Mouse (Mus musculus): ENCODE measurements around the gene Cdc25a. TPM values are rescaled to one million over a fixed set of nuclear protein-coding genes. Genes with fewer than 3 reads are reported as not detected.

Cdc25a gene
- polyA plus RNA-seq, 1 experiment from 2014 or later: 18.4 TPM

DNA sequence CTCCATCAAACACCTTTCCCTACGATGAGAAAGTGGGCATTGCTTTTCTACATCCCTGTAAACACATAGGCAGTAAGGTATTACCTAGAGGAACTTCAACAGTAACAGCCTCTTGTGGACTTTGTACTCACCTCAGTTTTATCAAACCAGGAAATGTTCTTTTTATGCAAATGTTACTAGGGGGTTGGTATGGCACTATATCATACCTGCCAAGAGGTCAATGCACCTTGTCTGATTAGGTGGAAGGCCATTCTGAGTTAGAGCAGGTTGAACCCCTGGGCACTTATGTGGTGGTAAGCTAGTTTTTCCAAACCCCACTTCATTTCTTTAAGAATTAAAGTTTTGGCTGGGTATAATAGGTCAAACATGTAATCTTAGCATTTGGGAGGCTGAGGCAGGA is 3.9 kb downstream of the Cdc25a start:
- DNase-seq (ENCODE audit: low spot score): peak; percentile 52
- peak; percentile 73 for ATAC-seq (ENCODE audit: low FRiP score, low TSS enrichment)
- no peaks in the 10 kb centered on the region for H3K27me3 ChIP-seq (ENCODE audit: control insufficient read depth, insufficient read depth, low read length)
- no peak for TF ChIP-seq CTCF (IDR thresholded peaks at IDR 0.05; ENCODE audit: low read depth)
- TF ChIP-seq EP300 (optimal IDR thresholded peaks at IDR 0.05): no peak
- WGBS: 78% methylated on average over 1 of the region's 1 CpGs
- H3K9me3 ChIP-seq (ENCODE audit: control insufficient read depth, low read length): no peaks in the 10 kb centered on the region
- no peak overlapping the region for H3K4me2 ChIP-seq (replicated peaks; ENCODE audit: low read depth)
- no peak overlapping the region for H3K4me3 ChIP-seq (ENCODE audit: low read depth, low read length)
- peaks cover 22% of the 10 kb centered on the region for H3K36me3 ChIP-seq (ENCODE audit: control insufficient read depth, insufficient read depth, low read length)
- H3K9ac ChIP-seq (ENCODE audit: low read length): no peak overlapping the region
- H3K4me1 ChIP-seq (replicated peaks; ENCODE audit: control insufficient read depth, insufficient read depth): no peaks in the 10 kb centered on the region; the same call in 1 of the 2 replicates
- peak overlapping the region; percentile 41 for H3K27ac ChIP-seq (replicated peaks)

DNA sequence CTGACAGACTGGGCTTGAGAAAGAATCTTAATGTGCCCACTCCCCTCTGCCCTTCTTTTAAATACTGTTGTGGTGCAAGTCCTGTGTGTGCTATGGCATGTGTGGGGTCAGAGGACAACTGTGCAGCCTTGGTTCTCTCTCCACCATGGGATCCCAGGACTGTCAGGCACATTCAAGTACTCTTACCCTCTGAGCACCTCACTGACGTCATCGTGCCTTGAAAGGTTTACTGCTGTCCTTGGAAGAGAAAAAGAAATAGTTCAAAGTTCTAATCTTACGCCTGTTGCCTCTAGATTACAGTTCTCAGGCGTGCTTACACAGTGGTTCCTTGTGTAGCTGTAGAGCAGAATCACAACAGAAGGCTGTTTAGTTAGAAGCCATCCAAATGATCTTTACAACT is 10.9 kb downstream of the Cdc25a start:
- ATAC-seq (ENCODE audit: low FRiP score, low TSS enrichment) (peak; percentile 55), DNase-seq (ENCODE audit: low spot score) (no peak)
- Histone ChIP-seq H3K27me3 (ENCODE audit: control insufficient read depth, insufficient read depth, low read length) (no peaks in the 10 kb centered on the region), H3K4me1 (replicated peaks; ENCODE audit: control insufficient read depth, insufficient read depth) (no peaks in the 10 kb centered on the region), H3K4me2 (replicated peaks; ENCODE audit: low read depth) (no peak overlapping the region), H3K27ac (replicated peaks) (no peak overlapping the region), H3K9ac (ENCODE audit: low read length) (no peak overlapping the region), H3K9me3 (ENCODE audit: control insufficient read depth, low read length) (no peaks in the 10 kb centered on the region), H3K4me3 (ENCODE audit: low read depth, low read length) (no peak overlapping the region), H3K36me3 (ENCODE audit: control insufficient read depth, insufficient read depth, low read length) (peaks cover 52% of the 10 kb centered on the region)
- 72% methylated on average over 4 of the region's 4 CpGs for WGBS
- no peak for TF ChIP-seq CTCF (IDR thresholded peaks at IDR 0.05; ENCODE audit: low read depth)
- no peak for TF ChIP-seq EP300 (optimal IDR thresholded peaks at IDR 0.05)

DNA sequence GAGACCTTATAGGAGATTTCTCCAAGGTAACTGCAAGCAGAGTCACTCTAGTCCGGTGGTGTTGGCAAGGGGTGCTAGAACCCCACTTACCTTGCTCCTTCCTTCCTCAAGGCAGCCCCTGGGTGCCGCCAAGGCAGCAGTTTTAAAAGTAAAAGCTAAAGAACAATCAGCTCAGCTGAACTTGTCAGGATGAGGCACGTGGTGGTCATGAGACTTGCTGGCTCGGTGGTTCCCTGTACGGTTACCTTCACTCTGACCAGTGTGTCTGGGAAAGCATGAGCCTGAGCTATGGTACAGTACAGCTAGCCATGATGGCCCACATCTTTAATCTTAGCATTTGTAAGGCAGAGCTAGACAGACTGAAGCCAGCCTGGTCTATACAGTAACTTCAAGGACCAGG is 11.9 kb downstream of the Cdc25a start:
- DNase-seq (ENCODE audit: low spot score) (no peak), ATAC-seq (ENCODE audit: low FRiP score, low TSS enrichment) (no peak)
- 91% methylated on average over 5 of the region's 5 CpGs for WGBS
- Histone ChIP-seq H3K9ac (ENCODE audit: low read length) (no peak overlapping the region), H3K27me3 (ENCODE audit: control insufficient read depth, insufficient read depth, low read length) (no peaks in the 10 kb centered on the region), H3K27ac (replicated peaks) (no peak overlapping the region), H3K4me2 (replicated peaks; ENCODE audit: low read depth) (no peak overlapping the region), H3K4me3 (ENCODE audit: low read depth, low read length) (no peak overlapping the region), H3K36me3 (ENCODE audit: control insufficient read depth, insufficient read depth, low read length) (peaks cover 56% of the 10 kb centered on the region), H3K9me3 (ENCODE audit: control insufficient read depth, low read length) (no peaks in the 10 kb centered on the region), H3K4me1 (replicated peaks; ENCODE audit: control insufficient read depth, insufficient read depth) (no peaks in the 10 kb centered on the region)
- no peak for TF ChIP-seq EP300 (optimal IDR thresholded peaks at IDR 0.05)
- TF ChIP-seq CTCF (IDR thresholded peaks at IDR 0.05; ENCODE audit: low read depth): no peak

DNA sequence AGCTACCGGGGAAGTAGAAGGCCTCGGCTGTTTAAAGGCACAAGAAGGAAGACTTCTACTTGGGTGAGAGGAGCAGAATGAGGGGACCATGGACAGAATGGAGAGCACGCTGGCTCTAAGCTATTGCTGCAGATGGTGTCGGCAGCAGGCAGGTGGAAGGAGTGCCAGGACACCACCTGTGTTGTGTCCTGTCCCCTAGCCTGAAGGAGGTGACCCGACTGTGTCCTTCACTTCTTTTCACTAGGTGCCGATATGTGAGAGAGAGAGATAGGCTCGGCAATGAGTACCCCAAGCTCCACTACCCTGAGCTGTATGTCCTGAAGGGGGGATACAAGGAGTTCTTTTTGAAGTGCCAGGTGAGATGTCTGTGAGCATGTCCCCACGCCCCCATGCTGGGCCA is 16.1 kb downstream of the Cdc25a start:
- 86% methylated on average over 8 of the region's 8 CpGs for WGBS

DNA sequence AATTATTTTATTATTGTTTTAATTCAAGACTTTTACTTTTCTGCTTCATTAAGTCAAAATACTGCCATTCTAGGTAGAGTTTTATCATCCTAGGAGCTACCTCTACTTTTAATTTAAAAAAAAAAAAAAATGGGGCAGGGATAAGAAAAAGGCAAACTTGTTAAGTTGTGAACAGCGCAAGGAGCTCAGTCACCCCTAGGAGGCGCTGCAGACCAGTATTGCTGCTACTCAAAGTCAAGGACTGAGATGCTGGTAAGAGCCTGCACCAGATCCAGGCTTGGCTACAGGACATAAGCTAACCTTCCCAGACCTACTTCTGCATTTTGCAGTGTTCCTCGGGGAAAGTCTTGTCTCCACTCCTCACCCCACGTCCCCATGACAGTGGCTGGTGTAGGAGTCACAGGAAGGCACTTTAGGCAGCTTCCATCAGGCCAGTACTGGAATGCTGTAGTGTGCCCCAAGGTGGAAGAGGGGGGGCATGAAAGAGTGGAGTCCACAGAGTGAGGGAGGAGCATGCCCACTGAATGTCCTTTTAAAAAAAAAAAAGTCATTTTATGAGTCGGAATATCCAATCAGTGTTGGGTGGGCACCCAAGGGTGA is 17.4 kb downstream of the Cdc25a start:
- Histone ChIP-seq H3K4me3 (ENCODE audit: low read depth, low read length) (no peak overlapping the region), H3K27me3 (ENCODE audit: control insufficient read depth, insufficient read depth, low read length) (no peaks in the 10 kb centered on the region), H3K36me3 (ENCODE audit: control insufficient read depth, insufficient read depth, low read length) (peaks cover 31% of the 10 kb centered on the region), H3K27ac (replicated peaks) (no peak overlapping the region), H3K4me2 (replicated peaks; ENCODE audit: low read depth) (no peak overlapping the region), H3K4me1 (replicated peaks; ENCODE audit: control insufficient read depth, insufficient read depth) (no peaks in the 10 kb centered on the region), H3K9me3 (ENCODE audit: control insufficient read depth, low read length) (no peaks in the 10 kb centered on the region), H3K9ac (ENCODE audit: low read length) (no peak overlapping the region)
- ATAC-seq (ENCODE audit: low FRiP score, low TSS enrichment): peak; percentile 21; the same call in 1 of the 2 replicates
- 64% methylated on average over 5 of the region's 5 CpGs for WGBS
- peak; percentile 86 for DNase-seq (ENCODE audit: low spot score)
- TF ChIP-seq CTCF (IDR thresholded peaks at IDR 0.05; ENCODE audit: low read depth): peak; percentile 84
- TF ChIP-seq EP300 (optimal IDR thresholded peaks at IDR 0.05): no peak

More for the DNA sequence above, 16.1 kb downstream of the Cdc25a start:
- no peak for DNase-seq (ENCODE audit: low spot score)
- TF ChIP-seq CTCF (IDR thresholded peaks at IDR 0.05; ENCODE audit: low read depth) (no peak), EP300 (optimal IDR thresholded peaks at IDR 0.05) (no peak)
- H3K36me3 ChIP-seq (ENCODE audit: control insufficient read depth, insufficient read depth, low read length): peaks cover 35% of the 10 kb centered on the region
- H3K9ac ChIP-seq (ENCODE audit: low read length): no peak overlapping the region
- no peak overlapping the region for H3K4me3 ChIP-seq (ENCODE audit: low read depth, low read length)
- no peaks in the 10 kb centered on the region for H3K9me3 ChIP-seq (ENCODE audit: control insufficient read depth, low read length)
- no peak overlapping the region for H3K27ac ChIP-seq (replicated peaks)
- H3K4me2 ChIP-seq (replicated peaks; ENCODE audit: low read depth): no peak overlapping the region
- ATAC-seq (ENCODE audit: low FRiP score, low TSS enrichment): no peak
- H3K4me1 ChIP-seq (replicated peaks; ENCODE audit: control insufficient read depth, insufficient read depth): no peaks in the 10 kb centered on the region
- H3K27me3 ChIP-seq (ENCODE audit: control insufficient read depth, insufficient read depth, low read length): no peaks in the 10 kb centered on the region

DNA sequence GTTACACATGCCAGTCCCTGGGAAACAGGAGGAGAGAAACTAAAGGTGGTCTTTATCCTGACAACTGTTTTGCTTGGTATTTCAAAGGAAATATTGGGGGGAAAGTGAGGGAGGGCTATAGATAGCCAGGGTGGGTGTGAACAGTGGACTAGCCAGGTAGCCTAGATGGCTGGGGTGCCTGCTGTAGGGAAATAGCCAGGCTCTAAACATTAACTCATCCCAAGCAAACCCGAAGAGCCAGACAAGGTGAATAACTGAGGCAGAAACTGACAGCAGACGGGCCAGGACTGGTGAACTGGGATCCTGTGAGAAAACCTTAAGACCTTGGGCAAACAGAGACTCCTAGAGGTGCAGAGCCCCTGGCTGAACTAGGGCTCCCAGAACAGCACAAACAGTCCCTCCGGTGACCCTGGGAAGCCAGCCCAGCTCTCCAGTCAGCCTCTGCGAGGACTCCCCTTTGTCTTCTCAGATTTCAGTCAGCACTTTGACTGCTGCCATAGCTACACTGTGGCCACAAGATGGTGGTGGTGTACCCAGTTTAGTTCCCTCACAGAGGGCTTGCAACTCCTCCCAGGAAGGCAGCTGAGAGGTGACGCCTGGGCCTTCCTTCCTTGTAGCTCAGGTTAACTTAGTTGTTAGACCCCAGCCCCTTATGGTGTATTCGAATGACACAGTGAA is 19.2 kb downstream of the Cdc25a start:
- H3K27me3 ChIP-seq (ENCODE audit: control insufficient read depth, insufficient read depth, low read length): no peaks in the 10 kb centered on the region

More for the DNA sequence above, 19.2 kb downstream of the Cdc25a start:
- peak; percentile 77 for DNase-seq (ENCODE audit: low spot score)
- H3K9ac ChIP-seq (ENCODE audit: low read length): 0 out of 2 replicates have a peak overlapping the region, but pooled peaks have one; percentile 8
- TF ChIP-seq CTCF (IDR thresholded peaks at IDR 0.05; ENCODE audit: low read depth) (peak; percentile 94), EP300 (optimal IDR thresholded peaks at IDR 0.05) (no peak)
- H3K27ac ChIP-seq (replicated peaks): peak overlapping the region; percentile 58; the same call in 1 of the 2 replicates
- peak; percentile 77 for ATAC-seq (ENCODE audit: low FRiP score, low TSS enrichment)
- no peaks in the 10 kb centered on the region for H3K9me3 ChIP-seq (ENCODE audit: control insufficient read depth, low read length)
- H3K36me3 ChIP-seq (ENCODE audit: control insufficient read depth, insufficient read depth, low read length): peaks cover 26% of the 10 kb centered on the region
- 22% methylated on average over 6 of the region's 6 CpGs for WGBS
- no peak overlapping the region for H3K4me2 ChIP-seq (replicated peaks; ENCODE audit: low read depth)
- H3K4me3 ChIP-seq (ENCODE audit: low read depth, low read length): no peak overlapping the region
- no peaks in the 10 kb centered on the region for H3K4me1 ChIP-seq (replicated peaks; ENCODE audit: control insufficient read depth, insufficient read depth)
